Mouse (Mus musculus): ENCODE data around the gene Tulp3. TPM values are rescaled to one million over a fixed set of nuclear protein-coding genes. Genes with fewer than 3 reads are reported as not detected.

The Tulp3 gene
- total RNA-seq, 2 experiments from 2014 or later: 21.7 to 23.3 TPM

- DNase-seq (ENCODE audit: low spot score in 2 of 2): no peak
Observed at GRCm38 (mm10) chr6:128299292-128300133, 56.1 kb downstream of the Tulp3 start.

- DNase-seq (ENCODE audit: low spot score in 2 of 2): no peak
Observed at GRCm38 (mm10) chr6:128298246-128298645, 57.4 kb downstream of the Tulp3 start.

GRCm38 (mm10) chr6:128296750-128297393 lies 58.8 kb downstream of the Tulp3 start:
- DNase-seq (ENCODE audit: low spot score in 2 of 2): no peak

- no peak for DNase-seq (ENCODE audit: low spot score in 2 of 2)
Observed at GRCm38 (mm10) chr6:128295876-128296749, 59.5 kb downstream of the Tulp3 start.

DNA sequence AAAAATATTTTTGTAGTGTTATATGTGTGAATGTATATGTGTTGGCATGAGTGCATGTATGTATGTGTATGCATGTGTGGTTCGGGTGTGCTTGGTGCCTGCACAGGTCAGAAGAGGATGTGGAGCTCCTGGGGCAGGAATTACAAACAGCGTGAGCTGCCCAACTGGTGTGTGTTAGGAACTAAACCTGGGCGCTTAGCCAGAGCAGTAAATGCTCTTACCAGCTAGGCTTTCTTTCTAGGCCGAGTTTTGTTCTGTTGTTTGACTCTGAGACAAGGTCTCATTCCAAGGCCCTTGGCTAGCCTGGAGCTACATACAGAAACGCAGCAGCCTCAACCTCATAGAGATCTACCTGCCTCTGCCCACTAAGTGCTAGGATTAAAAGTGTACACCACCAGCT lies 64.4 kb downstream of the Tulp3 start:
- no peak for DNase-seq (ENCODE audit: low spot score in 2 of 2)

DNA sequence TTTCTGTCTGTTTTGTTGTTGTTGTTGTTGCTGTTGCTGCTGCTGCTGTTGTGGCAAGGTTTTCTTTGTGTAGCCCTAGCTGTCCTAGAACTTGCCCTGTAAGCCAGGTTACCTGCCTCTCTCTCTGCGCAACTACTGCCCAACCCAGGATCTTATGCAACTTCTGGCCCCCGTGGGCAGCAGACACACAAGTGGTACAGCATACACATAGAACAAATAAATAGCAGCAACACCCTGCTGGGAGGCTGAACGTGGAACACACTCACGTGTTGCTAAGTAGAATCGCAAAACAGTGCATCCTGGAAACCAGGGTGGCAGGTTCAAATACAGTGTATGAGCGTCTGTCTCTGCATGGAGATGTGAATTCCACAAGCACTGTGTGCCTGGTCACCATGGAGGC lies 67.0 kb downstream of the Tulp3 start:
- no peak for DNase-seq (ENCODE audit: low spot score in 2 of 2)

GRCm38 (mm10) chr6:128285792-128286430 lies 69.7 kb downstream of the Tulp3 start:
- DNase-seq (ENCODE audit: low spot score in 2 of 2): no peak

GRCm38 (mm10) chr6:128282126-128282525 lies 73.5 kb downstream of the Tulp3 start:
- no peak for DNase-seq (ENCODE audit: low spot score in 2 of 2)

DNA sequence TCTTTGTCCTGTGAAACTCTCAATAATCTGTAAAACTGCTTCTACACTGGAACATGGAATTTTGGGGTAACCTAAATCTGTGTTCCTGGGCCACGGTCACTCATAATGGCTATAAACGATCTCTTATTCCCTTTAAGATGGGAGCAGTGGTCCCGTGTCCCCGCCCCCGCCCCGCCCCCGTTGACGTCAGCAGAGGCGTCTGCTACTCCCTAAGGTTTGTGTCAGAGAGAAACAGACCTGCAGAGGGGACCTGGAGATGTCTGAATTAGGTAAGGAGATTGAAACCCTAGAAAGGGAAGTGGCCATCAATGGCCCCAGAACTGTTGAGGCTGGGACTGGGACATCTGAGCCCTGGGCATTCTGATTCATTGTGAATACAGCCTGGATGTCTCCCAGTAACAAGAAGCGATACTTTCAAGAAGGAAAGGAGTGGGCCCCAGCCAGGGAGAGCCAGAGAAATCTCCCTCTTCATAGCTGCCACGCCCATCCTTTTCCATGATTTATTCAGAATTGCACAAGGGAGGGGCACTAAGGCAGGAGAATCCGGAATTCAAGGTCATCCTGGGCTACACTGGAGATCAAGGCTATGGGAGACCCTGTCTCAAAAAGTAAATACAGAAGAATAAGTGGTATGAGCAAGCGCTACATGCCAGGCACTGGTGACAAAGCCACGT lies 75.0 kb downstream of the Tulp3 start:
- DNase-seq (ENCODE audit: low spot score in 2 of 2): no peak

DNA sequence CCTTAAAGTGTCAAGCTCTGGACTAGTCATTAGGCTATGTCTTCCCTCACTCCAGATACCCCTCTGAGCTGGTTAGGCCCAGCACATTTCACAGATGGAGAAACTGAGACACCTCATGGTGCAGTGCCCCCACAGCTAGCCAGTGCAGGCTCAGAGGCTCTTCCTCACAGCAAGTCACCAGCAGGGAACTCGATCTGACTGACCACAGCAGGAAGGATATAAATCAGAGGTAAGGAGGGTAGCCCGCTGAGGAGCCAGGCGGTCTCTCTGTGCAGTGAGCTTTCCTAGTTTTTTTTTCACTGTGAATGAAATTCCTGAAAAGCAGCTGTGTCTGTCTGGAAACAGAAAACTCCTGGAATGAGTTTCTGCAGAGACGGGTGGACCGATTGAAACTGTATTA lies 76.0 kb downstream of the Tulp3 start:
- DNase-seq (ENCODE audit: low spot score in 2 of 2): no peak

DNA sequence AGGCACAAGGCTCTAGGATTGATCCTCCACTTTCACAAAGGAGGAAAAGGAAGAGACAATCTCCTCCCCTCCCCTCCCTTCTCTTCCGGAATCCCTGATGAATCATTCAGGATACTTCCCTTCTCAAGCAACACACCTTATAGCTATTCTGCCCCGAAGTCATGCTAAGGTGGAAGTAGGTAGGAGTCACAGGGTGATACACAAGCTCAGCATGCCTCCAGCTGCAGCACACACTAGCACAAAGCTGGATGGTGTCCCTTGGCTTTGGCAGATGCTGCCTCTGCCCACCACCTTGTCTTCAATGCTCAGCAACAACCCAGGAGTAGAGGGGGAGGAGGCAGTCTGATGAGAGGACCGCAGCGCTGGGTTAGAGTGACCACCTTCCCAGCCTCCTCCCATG lies 76.6 kb downstream of the Tulp3 start:
- no peak for DNase-seq (ENCODE audit: low spot score in 2 of 2)

- peak; percentile 43 to 73 for DNase-seq (ENCODE audit: low spot score in 2 of 2)
Observed at GRCm38 (mm10) chr6:128277132-128278085, 78.2 kb downstream of the Tulp3 start.

GRCm38 (mm10) chr6:128276349-128276748 lies 79.3 kb downstream of the Tulp3 start:
- no peak for DNase-seq (ENCODE audit: low spot score in 2 of 2)

DNA sequence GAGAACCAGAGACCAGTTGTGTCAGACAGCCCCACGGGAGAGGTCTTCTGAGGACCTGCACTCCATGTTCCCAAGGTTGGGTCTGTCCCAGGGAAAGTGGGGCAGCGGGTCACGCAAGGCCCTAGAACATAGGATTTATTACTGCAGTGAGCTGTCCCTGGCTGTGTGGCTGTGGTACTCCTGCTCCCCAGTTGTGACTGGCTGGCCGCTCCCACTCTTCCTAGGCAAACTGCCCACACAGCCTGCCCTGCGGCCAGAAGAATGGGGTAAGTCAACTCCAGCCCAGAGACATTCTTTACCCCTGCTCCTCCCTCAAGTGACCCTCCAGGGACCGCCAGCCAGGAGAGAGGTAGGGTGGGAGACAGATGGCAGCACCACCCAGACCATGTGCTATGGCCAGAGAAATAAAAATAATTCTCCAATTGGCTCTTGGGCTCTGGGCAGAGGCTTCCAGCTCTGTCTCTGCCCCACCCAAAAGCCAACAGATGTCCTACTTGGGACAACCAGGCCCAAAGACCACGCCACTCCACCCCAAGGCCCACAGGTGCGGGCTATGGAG lies 80.1 kb downstream of the Tulp3 start:
- no peak for DNase-seq (ENCODE audit: low spot score in 2 of 2)

DNA sequence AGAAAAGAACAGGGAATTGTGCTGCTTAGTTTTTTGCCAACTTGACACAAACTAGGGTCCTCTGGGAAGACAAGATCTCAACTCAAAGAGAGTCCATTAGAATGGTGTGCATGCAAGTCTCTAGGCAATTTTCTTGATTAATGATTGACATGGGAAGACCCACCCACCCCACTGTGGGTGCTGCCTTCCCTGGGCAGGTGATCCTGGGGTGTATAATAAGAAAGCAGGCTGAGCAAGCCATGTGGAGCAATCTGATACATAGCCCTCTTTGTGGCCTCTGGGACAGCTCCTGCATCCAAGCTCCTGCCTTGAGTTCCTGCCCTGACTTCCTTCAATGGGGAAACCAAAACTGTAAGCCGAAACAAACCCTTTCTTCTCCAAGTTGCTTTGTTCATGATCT lies 82.1 kb downstream of the Tulp3 start:
- DNase-seq (ENCODE audit: low spot score in 2 of 2): no peak

- no peak for DNase-seq (ENCODE audit: low spot score in 2 of 2)
Observed at GRCm38 (mm10) chr6:128272754-128273153, 82.9 kb downstream of the Tulp3 start.

Data from layer of hippocampus, postnatal 14 days (tissue).